Mouse (Mus musculus): ENCODE measurements at regions not wholly inside any gene's neighbourhood (a gene's known extent, or its start where the extent isn't known, plus 50 kb on each side); places are given as distances from the start of the nearest gene placed in this dataset.
"Not testable (repeated sequence)": the region's sequence is repeated elsewhere in the genome, so short reads cannot be mapped to it uniquely, and the experiment has no call there.

DNA sequence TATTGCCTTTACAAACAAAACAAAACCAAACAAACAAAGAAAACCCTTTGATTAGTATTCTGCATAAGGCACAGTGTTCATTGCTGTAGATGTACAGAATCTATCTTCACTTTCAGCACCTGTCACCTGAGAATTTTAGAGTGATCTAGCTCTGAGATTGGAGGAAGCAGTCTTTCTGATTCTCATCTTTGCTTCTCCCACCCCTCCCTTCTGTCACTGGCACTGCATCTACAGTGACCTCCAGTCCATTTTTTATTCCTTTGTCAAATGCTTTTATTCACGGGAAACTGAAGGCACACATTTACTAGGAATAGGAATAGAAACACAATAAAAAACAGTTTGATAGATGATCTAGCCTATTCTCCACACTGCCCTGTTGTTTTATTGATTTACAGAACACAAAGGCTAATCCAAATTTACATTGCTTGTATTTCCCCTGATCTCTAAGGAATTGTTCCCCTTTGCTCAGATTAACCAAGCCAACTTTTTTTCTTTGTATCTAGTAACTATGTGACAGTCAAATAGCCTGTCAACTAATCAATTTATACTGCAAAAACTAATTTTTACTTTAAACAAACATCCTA, 488.2 kb upstream of the Stxbp6 start:
- no peak overlapping the region for H3K4me2 ChIP-seq (replicated peaks)
- no peak overlapping the region for H3K4me3 ChIP-seq (replicated peaks)
- no peaks in the 10 kb centered on the region for H3K9me3 ChIP-seq
- H3K9ac ChIP-seq = no peak overlapping the region
- H3K27me3 ChIP-seq (replicated peaks) = no peaks in the 10 kb centered on the region
- no peak overlapping the region for H3K27ac ChIP-seq
- WGBS = 65% methylated on average over 1 of the region's 1 CpGs
- H3K4me1 ChIP-seq (replicated peaks) = no peaks in the 10 kb centered on the region
- ATAC-seq = no peak
- H3K36me3 ChIP-seq = no peaks in the 10 kb centered on the region

DNA sequence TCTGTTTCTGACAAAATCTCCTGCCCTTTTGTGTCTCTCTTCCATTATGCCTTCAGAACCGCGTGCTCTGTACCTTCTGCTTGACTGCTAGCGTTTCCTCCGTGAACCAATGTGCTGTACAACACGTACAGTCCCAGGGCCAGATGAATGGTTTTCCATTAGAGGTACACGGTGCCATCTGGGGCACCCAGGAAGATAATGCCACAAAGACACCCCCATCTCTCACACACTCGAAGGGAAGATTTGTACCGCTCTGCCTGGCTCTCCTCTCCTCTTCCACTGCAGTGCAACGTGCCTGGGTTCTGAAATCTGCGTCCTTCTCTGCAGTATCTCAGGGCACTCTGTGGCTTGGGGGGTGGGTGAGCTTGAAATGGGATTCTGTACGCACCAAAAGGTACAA, 487.4 kb upstream of the Stxbp6 start:
- Histone ChIP-seq H3K4me2 (replicated peaks) (no peak overlapping the region), H3K4me3 (replicated peaks) (no peak overlapping the region), H3K9ac (no peak overlapping the region), H3K9me3 (no peaks in the 10 kb centered on the region), H3K27ac (no peak overlapping the region), H3K27me3 (replicated peaks) (no peaks in the 10 kb centered on the region), H3K36me3 (no peaks in the 10 kb centered on the region), H3K4me1 (replicated peaks) (no peaks in the 10 kb centered on the region)
- 73% methylated on average over 11 of the region's 11 CpGs for WGBS
- no peak for ATAC-seq

DNA sequence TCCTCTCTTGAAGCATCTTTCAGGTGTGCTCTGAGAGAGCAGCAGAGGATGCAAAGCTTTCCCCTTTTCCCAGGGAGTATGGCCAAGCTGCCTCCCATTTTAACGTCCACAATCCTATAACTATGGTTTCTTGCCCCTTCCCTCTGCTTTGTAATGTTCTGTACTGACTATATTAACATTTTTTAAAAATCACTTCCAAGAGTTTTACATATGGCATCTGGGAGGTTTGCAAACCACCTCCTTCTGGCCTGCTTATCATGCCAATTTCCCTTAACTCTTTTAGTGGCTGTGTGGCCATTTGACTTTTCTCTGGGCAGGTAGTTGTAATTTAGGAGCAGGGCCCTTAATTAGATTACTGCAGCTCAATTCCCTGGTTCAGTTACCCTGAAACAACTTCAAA, 486.9 kb upstream of the Stxbp6 start:
- H3K9me3 ChIP-seq = no peaks in the 10 kb centered on the region
- ATAC-seq = no peak
- H3K9ac ChIP-seq = no peak overlapping the region

DNA sequence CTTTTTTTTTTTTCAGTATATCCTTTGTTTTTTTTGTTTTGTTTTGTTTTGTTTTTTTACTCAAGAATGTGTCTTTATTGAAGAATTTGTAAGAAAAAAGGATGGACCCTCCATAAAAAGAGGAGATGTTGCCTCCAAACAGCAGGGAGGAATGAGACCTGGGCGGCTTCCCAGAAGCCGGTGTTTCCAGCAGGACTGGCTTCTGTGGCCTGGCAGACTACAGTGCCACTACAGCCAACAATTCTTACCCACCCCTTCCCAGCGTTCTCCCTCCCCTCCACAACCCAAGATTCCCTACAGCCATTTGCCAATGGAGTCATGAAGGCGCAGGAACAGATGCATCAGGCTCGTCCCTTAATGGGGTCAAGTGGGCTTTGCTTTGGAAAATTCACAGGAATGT, 475.4 kb upstream of the Stxbp6 start:
- 86% methylated on average over 5 of the region's 5 CpGs for WGBS
- H3K27me3 ChIP-seq (replicated peaks); ATAC-seq; H3K36me3 ChIP-seq; H3K9me3 ChIP-seq; H3K27ac ChIP-seq; H3K4me2 ChIP-seq (replicated peaks); H3K4me3 ChIP-seq (replicated peaks); H3K9ac ChIP-seq; H3K4me1 ChIP-seq (replicated peaks): not testable (repeated sequence)

More for the DNA sequence above, 486.9 kb upstream of the Stxbp6 start:
- Histone ChIP-seq H3K36me3 (no peaks in the 10 kb centered on the region), H3K27me3 (replicated peaks) (no peaks in the 10 kb centered on the region), H3K4me3 (replicated peaks) (no peak overlapping the region), H3K4me1 (replicated peaks) (no peaks in the 10 kb centered on the region), H3K4me2 (replicated peaks) (no peak overlapping the region), H3K27ac (no peak overlapping the region)
- 82% methylated on average over 1 of the region's 1 CpGs for WGBS

DNA sequence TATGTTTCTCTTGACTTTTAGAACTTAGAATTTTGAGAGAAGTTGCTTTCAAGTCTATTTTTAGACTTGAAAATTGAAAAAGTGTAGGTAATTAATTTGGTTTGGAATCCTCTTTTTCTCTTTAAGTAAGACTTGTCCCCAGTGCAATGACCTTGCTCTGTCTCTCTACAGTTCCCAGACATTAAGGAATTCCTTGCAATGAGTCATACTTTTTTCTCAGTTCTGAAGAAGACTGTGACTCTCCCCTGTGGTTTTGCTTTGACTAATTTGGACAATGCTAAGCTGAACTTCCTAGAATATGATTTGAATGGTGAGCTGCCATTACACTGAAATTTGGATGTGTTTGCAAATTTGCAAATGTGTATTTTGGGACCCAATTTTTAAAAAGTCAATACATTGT, 445.0 kb upstream of the Stxbp6 start:
- Histone ChIP-seq H3K27me3 (replicated peaks) (no peaks in the 10 kb centered on the region), H3K9ac (no peak overlapping the region), H3K27ac (no peak overlapping the region), H3K4me3 (replicated peaks) (no peak overlapping the region), H3K4me1 (replicated peaks) (no peaks in the 10 kb centered on the region), H3K36me3 (no peaks in the 10 kb centered on the region), H3K4me2 (replicated peaks) (no peak overlapping the region), H3K9me3 (no peaks in the 10 kb centered on the region)
- ATAC-seq = no peak

DNA sequence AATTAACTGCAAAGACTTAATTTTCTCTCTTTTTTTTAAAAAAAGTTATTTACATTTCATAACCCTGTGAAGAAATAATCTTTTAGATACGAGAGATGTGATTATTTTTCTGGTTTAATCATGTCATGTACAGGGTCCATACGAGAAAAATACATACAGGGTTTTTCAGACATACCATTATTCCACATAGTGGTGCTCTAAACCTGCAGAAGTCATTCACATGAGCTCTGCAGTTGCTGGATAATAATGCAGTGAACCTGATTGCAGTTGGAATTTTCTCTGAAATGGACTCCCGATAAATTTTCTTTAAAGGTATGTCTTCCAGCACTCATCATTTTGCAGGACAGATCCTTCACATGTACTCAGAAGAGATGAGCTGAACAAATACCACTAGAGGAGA, 439.9 kb upstream of the Stxbp6 start:
- Histone ChIP-seq H3K4me3 (replicated peaks) (no peak overlapping the region), H3K27me3 (replicated peaks) (no peaks in the 10 kb centered on the region), H3K9ac (no peak overlapping the region), H3K27ac (no peak overlapping the region), H3K36me3 (no peaks in the 10 kb centered on the region), H3K9me3 (no peaks in the 10 kb centered on the region), H3K4me2 (replicated peaks) (no peak overlapping the region), H3K4me1 (replicated peaks) (no peaks in the 10 kb centered on the region)
- 67% methylated on average over 3 of the region's 3 CpGs for WGBS
- ATAC-seq = no peak

DNA sequence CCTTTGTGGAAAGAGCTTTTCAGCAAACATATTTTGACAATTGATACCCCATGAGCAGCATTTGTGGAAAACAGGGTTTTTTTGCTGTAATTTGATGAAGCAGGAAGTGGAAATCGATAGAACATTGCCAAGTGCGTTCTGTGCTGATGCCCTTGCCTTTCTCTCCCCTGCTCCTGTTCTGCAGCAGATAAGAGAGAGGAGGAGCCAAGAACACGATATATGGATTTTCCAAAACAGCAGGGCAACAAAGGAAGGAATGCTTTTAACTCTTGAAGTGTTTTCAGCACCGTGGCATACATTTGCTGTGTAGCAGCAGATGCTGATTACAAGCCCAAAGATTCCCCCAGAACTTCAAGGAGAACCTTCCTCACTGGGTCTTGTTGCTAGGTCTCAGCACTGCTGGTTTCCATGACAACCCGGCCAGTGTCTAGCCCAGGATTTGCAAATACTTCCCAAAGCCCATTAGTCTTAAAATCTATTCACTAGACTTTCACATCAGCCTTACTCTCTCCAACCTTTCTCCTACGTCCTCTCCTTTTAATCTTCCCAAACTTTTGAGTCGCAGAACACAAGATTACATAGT, 433.0 kb upstream of the Stxbp6 start:
- Histone ChIP-seq H3K27ac (no peak overlapping the region), H3K4me3 (replicated peaks) (no peak overlapping the region), H3K27me3 (replicated peaks) (no peaks in the 10 kb centered on the region), H3K9ac (no peak overlapping the region), H3K4me2 (replicated peaks) (no peak overlapping the region), H3K36me3 (no peaks in the 10 kb centered on the region), H3K9me3 (no peaks in the 10 kb centered on the region), H3K4me1 (replicated peaks) (no peaks in the 10 kb centered on the region)
- WGBS = 48% methylated on average over 7 of the region's 7 CpGs
- ATAC-seq = no peak

DNA sequence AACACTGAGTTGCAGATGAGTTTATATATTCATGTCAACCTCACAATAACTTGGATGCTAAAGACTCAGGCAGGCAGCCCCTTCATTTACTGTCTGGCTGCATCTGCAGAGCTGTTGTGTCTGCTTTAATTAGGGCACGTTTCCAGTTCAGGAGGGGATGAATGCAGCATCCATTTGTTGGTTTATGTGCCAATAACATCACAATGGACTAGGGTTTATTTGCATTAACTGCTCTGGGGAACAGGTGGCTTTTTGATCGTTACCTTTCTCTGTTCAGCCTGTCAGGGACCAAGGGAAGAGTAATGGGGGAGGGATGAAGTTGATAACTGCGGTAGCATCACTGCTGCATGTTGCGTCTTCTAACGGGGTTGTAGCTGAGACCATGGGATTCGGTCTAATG, 425.3 kb upstream of the Stxbp6 start:
- Histone ChIP-seq H3K9ac (no peak overlapping the region), H3K4me2 (replicated peaks) (no peak overlapping the region), H3K9me3 (no peaks in the 10 kb centered on the region), H3K4me1 (replicated peaks) (no peaks in the 10 kb centered on the region), H3K27ac (no peak overlapping the region), H3K4me3 (replicated peaks) (no peak overlapping the region), H3K36me3 (no peaks in the 10 kb centered on the region), H3K27me3 (replicated peaks) (no peaks in the 10 kb centered on the region)
- WGBS = 68% methylated on average over 6 of the region's 6 CpGs
- ATAC-seq = no peak

DNA sequence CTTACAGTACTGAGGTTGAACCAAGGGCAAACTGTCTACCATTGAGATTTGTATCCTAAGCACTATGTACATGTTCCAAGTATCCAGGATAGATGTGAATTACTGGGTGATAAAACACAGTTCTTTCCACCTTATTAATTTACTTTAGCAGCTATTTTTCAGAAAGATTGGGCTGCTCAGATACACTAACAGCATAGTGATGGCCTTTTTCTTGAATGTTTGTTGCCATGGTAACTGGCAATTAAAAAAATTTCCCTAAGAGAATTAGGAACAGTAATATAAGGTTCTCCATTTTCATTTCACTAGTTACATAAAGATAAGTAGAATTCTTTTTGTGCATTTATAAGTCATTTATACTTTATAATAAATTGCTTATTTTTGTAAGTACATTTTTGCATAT, 423.7 kb upstream of the Stxbp6 start:
- H3K4me2 ChIP-seq (replicated peaks) = no peak overlapping the region
- H3K27me3 ChIP-seq (replicated peaks) = no peaks in the 10 kb centered on the region
- ATAC-seq = no peak
- no peak overlapping the region for H3K4me3 ChIP-seq (replicated peaks)
- H3K9ac ChIP-seq = no peak overlapping the region
- H3K9me3 ChIP-seq = no peaks in the 10 kb centered on the region
- H3K27ac ChIP-seq = no peak overlapping the region
- H3K36me3 ChIP-seq = no peaks in the 10 kb centered on the region
- H3K4me1 ChIP-seq (replicated peaks) = no peaks in the 10 kb centered on the region

DNA sequence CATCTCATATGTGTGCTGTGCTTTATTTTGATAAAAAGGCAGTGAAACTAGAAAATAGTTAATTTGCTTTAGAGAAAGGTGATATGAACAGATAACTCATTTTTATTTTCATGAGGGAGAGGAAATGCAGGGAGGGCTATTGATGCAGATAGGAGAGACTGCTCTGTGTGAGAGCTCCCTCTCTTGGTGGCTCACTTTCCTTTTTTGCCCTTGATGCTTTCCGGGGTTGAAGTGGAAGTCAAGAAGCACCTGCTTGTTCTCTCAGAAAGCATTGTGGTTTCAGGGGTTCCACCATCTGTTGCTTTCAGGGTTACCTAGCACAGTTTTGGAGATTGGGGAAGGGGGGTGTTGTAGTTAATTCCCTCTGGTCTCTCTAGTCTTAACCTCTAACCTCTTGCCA, 414.5 kb upstream of the Stxbp6 start:
- 56% methylated on average over 1 of the region's 1 CpGs for WGBS
- no peak for ATAC-seq
- no peak overlapping the region for H3K4me3 ChIP-seq (replicated peaks)

DNA sequence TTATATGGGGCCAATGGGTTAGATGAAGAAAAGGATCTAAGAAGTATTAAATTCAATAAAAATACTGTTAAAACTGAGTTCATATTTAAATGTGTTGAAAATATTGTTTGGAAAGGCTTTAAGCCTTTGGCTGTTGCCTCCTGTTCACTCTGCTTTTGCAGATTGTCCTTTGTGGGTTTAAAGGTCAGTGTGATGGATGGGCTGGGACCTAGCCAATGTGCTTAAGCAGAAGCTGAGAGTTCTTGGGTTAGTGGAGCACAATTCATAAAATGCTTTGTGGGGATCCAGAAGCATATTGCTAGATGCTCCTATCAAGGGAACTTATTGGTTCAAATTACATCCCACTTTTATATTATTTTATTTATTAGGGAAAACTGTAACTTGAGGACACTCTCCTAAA, 402.4 kb upstream of the Stxbp6 start:
- Histone ChIP-seq H3K4me2 (replicated peaks) (no peak overlapping the region), H3K27ac (no peak overlapping the region), H3K4me3 (replicated peaks) (no peak overlapping the region), H3K27me3 (replicated peaks) (no peaks in the 10 kb centered on the region), H3K9me3 (no peaks in the 10 kb centered on the region), H3K36me3 (no peaks in the 10 kb centered on the region), H3K4me1 (replicated peaks) (no peaks in the 10 kb centered on the region), H3K9ac (no peak overlapping the region)
- no peak for ATAC-seq

More for the DNA sequence above, 414.5 kb upstream of the Stxbp6 start:
- H3K27ac ChIP-seq = no peak overlapping the region
- H3K9me3 ChIP-seq = no peaks in the 10 kb centered on the region
- no peak overlapping the region for H3K4me2 ChIP-seq (replicated peaks)
- H3K9ac ChIP-seq = no peak overlapping the region
- no peaks in the 10 kb centered on the region for H3K4me1 ChIP-seq (replicated peaks)
- H3K36me3 ChIP-seq = no peaks in the 10 kb centered on the region
- H3K27me3 ChIP-seq (replicated peaks) = no peaks in the 10 kb centered on the region

DNA sequence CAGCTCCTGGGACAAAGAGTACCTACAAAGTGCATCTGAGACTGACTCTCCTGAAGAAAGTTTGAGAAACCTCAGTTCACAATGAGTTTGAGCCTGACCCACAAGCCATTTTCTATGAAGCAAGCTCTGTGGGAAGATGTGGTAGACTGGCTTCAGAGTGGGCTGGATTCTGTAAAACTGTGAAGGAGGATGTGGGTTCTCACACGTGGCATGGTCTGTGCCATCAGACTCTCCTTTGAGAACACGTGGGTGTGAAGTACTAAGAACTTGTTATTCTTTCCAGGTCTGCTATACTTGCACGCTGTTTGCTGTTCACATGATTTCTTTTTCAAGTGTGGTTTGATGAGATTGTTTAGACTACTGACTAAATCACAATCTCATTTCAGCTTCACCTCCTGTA, 393.6 kb upstream of the Stxbp6 start:
- ATAC-seq = no peak
- WGBS = 64% methylated on average over 3 of the region's 3 CpGs
- H3K36me3 ChIP-seq = no peaks in the 10 kb centered on the region
- H3K9ac ChIP-seq = no peak overlapping the region
- H3K4me1 ChIP-seq (replicated peaks) = no peaks in the 10 kb centered on the region
- H3K4me2 ChIP-seq (replicated peaks) = no peak overlapping the region
- H3K9me3 ChIP-seq = no peaks in the 10 kb centered on the region
- H3K27ac ChIP-seq = no peak overlapping the region
- no peaks in the 10 kb centered on the region for H3K27me3 ChIP-seq (replicated peaks)
- no peak overlapping the region for H3K4me3 ChIP-seq (replicated peaks)

DNA sequence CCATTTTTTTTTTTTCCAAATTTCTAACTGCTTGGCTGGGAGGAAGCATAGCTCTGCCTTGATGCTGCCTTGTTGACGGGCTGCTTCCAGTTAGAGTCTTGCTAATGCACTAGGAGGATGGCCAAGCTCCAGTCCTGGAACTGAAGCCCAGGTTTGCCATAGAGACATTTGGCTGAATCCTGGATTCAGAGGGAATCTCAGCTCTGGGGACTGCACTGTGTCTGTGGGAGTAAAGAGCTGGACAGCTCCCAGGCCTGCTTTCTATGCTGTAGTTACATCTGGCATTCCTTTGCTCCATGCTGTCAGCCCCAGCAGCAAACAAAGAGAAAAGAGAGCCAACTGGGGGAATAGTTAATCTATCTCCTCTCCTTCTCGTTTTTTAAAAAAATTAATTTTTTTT, 392.5 kb upstream of the Stxbp6 start:
- Histone ChIP-seq H3K36me3 (no peaks in the 10 kb centered on the region), H3K9ac (no peak overlapping the region), H3K4me3 (replicated peaks) (no peak overlapping the region), H3K4me2 (replicated peaks) (no peak overlapping the region), H3K27ac (no peak overlapping the region), H3K27me3 (replicated peaks) (no peaks in the 10 kb centered on the region), H3K4me1 (replicated peaks) (no peaks in the 10 kb centered on the region), H3K9me3 (no peaks in the 10 kb centered on the region)
- ATAC-seq = peak; percentile 58; the same call in 1 of the 2 replicates
- 11% methylated on average over 2 of the region's 2 CpGs for WGBS
